Mouse (Mus musculus): ENCODE measurements around the gene Srsy. TPM values are rescaled to one million over a fixed set of nuclear protein-coding genes. Genes with fewer than 3 reads are reported as not detected.
"Not testable (repeated sequence)": the region's sequence is repeated elsewhere in the genome, so short reads cannot be mapped to it uniquely, and the experiment has no call there.

Gene Srsy
- not detected in 2 replicates for polyA plus RNA-seq (2016; fragmentation: Nextera tagmentation; extraction: Ambion mirVana)

- no CpG with 5 or more reads among the region's 1 CpGs for WGBS
- not testable (repeated sequence) for H3K27ac ChIP-seq; H3K4me3 ChIP-seq; DNase-seq (ENCODE audit: extremely low spot score, low spot score); H3K36me3 ChIP-seq (replicated peaks); H3K4me1 ChIP-seq; H3K9me3 ChIP-seq; H3K27me3 ChIP-seq (ENCODE audit: poor library complexity, severe bottlenecking)
These were observed at the start of gene Srsy for GRCm38 (mm10) chrY:17937230-17937629. Srsy (minus strand) TSS chrY:17937330.

Other genes with a start within 250 kb of the Srsy start
- not detected in 2 replicates for gene Gm21904, start 91.1 kb downstream of the Srsy start, polyA plus RNA-seq (2016; fragmentation: Nextera tagmentation; extraction: Ambion mirVana)
- gene Gm20772, start 62.6 kb downstream of the Srsy start, polyA plus RNA-seq (2016; fragmentation: Nextera tagmentation; extraction: Ambion mirVana): not detected in 2 replicates
- not detected in 2 replicates for gene Gm20831, start 62.6 kb downstream of the Srsy start, polyA plus RNA-seq (2016; fragmentation: Nextera tagmentation; extraction: Ambion mirVana)
- gene Gm21764, start 124.5 kb upstream of the Srsy start, polyA plus RNA-seq (2016; fragmentation: Nextera tagmentation; extraction: Ambion mirVana): not detected in 2 replicates
- not detected in 2 replicates for gene Ssty1, start 151.8 kb upstream of the Srsy start, polyA plus RNA-seq (2016; fragmentation: Nextera tagmentation; extraction: Ambion mirVana)

Measured in forebrain, embryonic 10.5 days (tissue).